Comparison of ENCODE assay signal across 8 mouse cellular contexts in genomic region chr10:9675550-9676417, GRCm38 (mm10). TPM values are rescaled to one million over a fixed set of nuclear protein-coding genes. Genes with fewer than 3 reads are reported as not detected.
A peak's percentile ranks its signal among the peaks of the same experiment; 100 is the strongest.
DNase-seq lines count a peak whose midpoint lies in the region; ATAC-seq and TF ChIP-seq lines count a peak whose summit lies in the region.

No protein-coding gene starts in this region.

- H3K27me3 ChIP-seq in kidney, adult 2 months (replicated peaks; ENCODE audit: control insufficient read depth, insufficient read depth, low read length), result no peaks in the 10 kb centered on the region
- peaks cover 12% of the 10 kb centered on the region for H3K27me3 ChIP-seq in forebrain, embryonic 14.5 days (replicated peaks; ENCODE audit: control insufficient read depth, insufficient read depth, low read length)
- H3K27me3 ChIP-seq in intestine, postnatal 0 days (replicated peaks; ENCODE audit: control insufficient read depth, insufficient read depth, low read length), result peaks cover 16% of the 10 kb centered on the region
- H3K27me3 ChIP-seq in midbrain, embryonic 13.5 days, result 0 out of 2 replicates have a peak, but pooled peaks cover 3% of the 10 kb centered on the region

- H3K4me3 ChIP-seq in kidney, adult 2 months (ENCODE audit: insufficient read depth, low read depth, low read length), result peak overlapping the region; percentile 52
- H3K4me3 ChIP-seq in forebrain, embryonic 14.5 days (ENCODE audit: low read depth, low read length), result peak overlapping the region; percentile 62
- H3K4me3 ChIP-seq in intestine, postnatal 0 days (ENCODE audit: low read depth, low read length), result peak overlapping the region; percentile 59
- peak overlapping the region; percentile 65 for H3K4me3 ChIP-seq in midbrain, embryonic 13.5 days (replicated peaks)

- WGBS in kidney, adult 2 months, result 16% methylated on average over 36 of the region's 36 CpGs
- WGBS in forebrain, embryonic 14.5 days, result 2% methylated on average over 36 of the region's 36 CpGs
- WGBS in intestine, postnatal 0 days, result 11% methylated on average over 36 of the region's 36 CpGs
- 1% methylated on average over 36 of the region's 36 CpGs for WGBS in midbrain, embryonic 13.5 days

- DNase-seq in kidney, adult 2 months, result no peak
- no peak for DNase-seq in kidney, postnatal 25 days
- peak; percentile 16 to 20 for DNase-seq in adrenal gland, postnatal 36 days
- DNase-seq in forebrain, embryonic 14.5 days (ENCODE audit: low spot score), result peak; percentile 43
- no peak for DNase-seq in layer of hippocampus, adult 11-12 months (ENCODE audit: low spot score)
- DNase-seq in natural killer cell, adult 2 months (ENCODE audit: low spot score in 2 of 2), result no peak

- no peak overlapping the region for H3K27ac ChIP-seq in kidney, adult 2 months (ENCODE audit: insufficient read depth, low read depth, low read length)
- H3K27ac ChIP-seq in forebrain, embryonic 14.5 days (ENCODE audit: low read depth, low read length), result peak overlapping the region; percentile 71
- no peak overlapping the region for H3K27ac ChIP-seq in intestine, postnatal 0 days (ENCODE audit: low read depth, low read length)
- peak overlapping the region; percentile 88 for H3K27ac ChIP-seq in midbrain, embryonic 13.5 days

- TF ChIP-seq POLR2A in kidney, adult 2 months (IDR thresholded peaks at IDR 0.05; ENCODE audit: low read depth, low read length), result no peak

- H3K9ac ChIP-seq in forebrain, embryonic 14.5 days (ENCODE audit: low read length), result peak overlapping the region; percentile 74
- peak overlapping the region; percentile 40 for H3K9ac ChIP-seq in intestine, postnatal 0 days (ENCODE audit: low read depth, low read length)
- H3K9ac ChIP-seq in midbrain, embryonic 13.5 days (replicated peaks), result peak overlapping the region; percentile 83

- H3K36me3 ChIP-seq in kidney, adult 2 months (ENCODE audit: control insufficient read depth, insufficient read depth, low read length), result no peaks in the 10 kb centered on the region
- H3K36me3 ChIP-seq in forebrain, embryonic 14.5 days (ENCODE audit: control insufficient read depth, insufficient read depth, low read length), result no peaks in the 10 kb centered on the region
- H3K36me3 ChIP-seq in intestine, postnatal 0 days (ENCODE audit: control insufficient read depth, insufficient read depth), result no peaks in the 10 kb centered on the region
- no peaks in the 10 kb centered on the region for H3K36me3 ChIP-seq in midbrain, embryonic 13.5 days

- peak overlapping the region; percentile 95 for H3K4me2 ChIP-seq in forebrain, embryonic 14.5 days (ENCODE audit: low read length)
- H3K4me2 ChIP-seq in intestine, postnatal 0 days (replicated peaks; ENCODE audit: low read depth), result peak overlapping the region; percentile 85
- H3K4me2 ChIP-seq in midbrain, embryonic 13.5 days (replicated peaks), result peak overlapping the region; percentile 81

- no peak for TF ChIP-seq CTCF in kidney, adult 2 months (conservative IDR thresholded peaks at IDR 0.05; ENCODE audit: insufficient read depth, insufficient read length, low read depth, low read length)
- no peak for TF ChIP-seq CTCF in intestine, postnatal 0 days (IDR thresholded peaks at IDR 0.05; ENCODE audit: low read depth)

- no peaks in the 10 kb centered on the region for H3K4me1 ChIP-seq in kidney, adult 2 months (ENCODE audit: control insufficient read depth, insufficient read depth, low read length)
- H3K4me1 ChIP-seq in forebrain, embryonic 14.5 days (ENCODE audit: control insufficient read depth, insufficient read depth, low read length), result 0 out of 2 replicates have a peak, but pooled peaks cover 5% of the 10 kb centered on the region
- H3K4me1 ChIP-seq in intestine, postnatal 0 days (replicated peaks; ENCODE audit: control insufficient read depth, insufficient read depth, low read length), result no peaks in the 10 kb centered on the region
- H3K4me1 ChIP-seq in midbrain, embryonic 13.5 days (replicated peaks), result peaks cover 38% of the 10 kb centered on the region

- peak; percentile 42; the same call in 1 of the 2 replicates for ATAC-seq in forebrain, embryonic 14.5 days
- peak; percentile 32; the same call in 1 of the 2 replicates for ATAC-seq in intestine, postnatal 0 days
- ATAC-seq in midbrain, embryonic 13.5 days, result peak; percentile 59

- no peaks in the 10 kb centered on the region for H3K9me3 ChIP-seq in forebrain, embryonic 14.5 days (replicated peaks; ENCODE audit: control insufficient read depth, low read length)
- no peaks in the 10 kb centered on the region for H3K9me3 ChIP-seq in intestine, postnatal 0 days (ENCODE audit: control insufficient read depth)
- no peaks in the 10 kb centered on the region for H3K9me3 ChIP-seq in midbrain, embryonic 13.5 days

RNA-seq across cellular contexts. Expression of gene Samd5, which starts 0.8 kb away (rescaled TPM):
- 0.39 and 0.50 TPM in 2 replicates for polyA plus RNA-seq in kidney, adult 2 months (2012; rRNA removed)
- total RNA-seq in adrenal gland, postnatal 36 days (2021), result 1 to 10 TPM; 3.2 to 9.4 TPM
- 2.5 and 3.8 TPM in 2 replicates for polyA plus RNA-seq in forebrain, embryonic 14.5 days (2014; fragmentation: Nextera tagmentation; extraction: Ambion mirVana)
- polyA plus RNA-seq in intestine, postnatal 0 days (2015; fragmentation: Nextera tagmentation; extraction: Ambion mirVana), result 2.2 and 2.9 TPM in 2 replicates
- 8.7 and 9.4 TPM in 2 replicates for polyA plus RNA-seq in midbrain, embryonic 13.5 days (2015; fragmentation: Nextera tagmentation; extraction: Ambion mirVana)

Comparison
In these comparisons a context has a peak if more than half of its experiments do, and no peak if none do; other contexts are left out.
1. DNase-seq: peak in adrenal gland, postnatal 36 days (2 of 2) and forebrain, embryonic 14.5 days (single experiment); none in kidney, adult 2 months (single experiment), kidney, postnatal 25 days (0 of 2), layer of hippocampus, adult 11-12 months (single experiment) and natural killer cell, adult 2 months (0 of 2).
2. H3K27ac ChIP-seq: peak in forebrain, embryonic 14.5 days (single experiment) and midbrain, embryonic 13.5 days (single experiment); none in kidney, adult 2 months (single experiment) and intestine, postnatal 0 days (single experiment).
3. Peak in every context shown above with its lines, with median percentiles within 50 percentile points of each other: H3K4me3 ChIP-seq, ATAC-seq, H3K4me2 ChIP-seq and H3K9ac ChIP-seq.